Mouse (Mus musculus) stomach, postnatal 0 days (tissue): Measurements from ENCODE around the gene Akt3.

Experiments used
- CTCF ChIP-seq: IDR thresholded peaks from 2 replicates; pipeline ENCODE4 v1.5.1; 2016; ENCODE audit warnings: antibody characterized with exemption, low read depth, mild to moderate bottlenecking, moderate library complexity
- EP300 ChIP-seq: optimal IDR thresholded peaks from 2 replicates; pipeline ENCODE3; 2016; ENCODE audit warnings: antibody characterized with exemption

GRCm38 (mm10) chr1:177175436-177175835 lies 82.6 kb downstream of the Akt3 start:
- no peak for TF ChIP-seq CTCF
- no peak for TF ChIP-seq EP300
